Mouse (Mus musculus) T-helper 2 cell (primary cell): ENCODE measurements around the gene Txn1.

Experiments used
- in situ Hi-C: fragments of 300-600 bp; cut with MboI, MseI; formaldehyde crosslinking; loops from one replicate; pipeline ENCODE4 v1.15.1; 2025; ENCODE audit warnings: high pct_unique_total_duplicates

Txn1 gene

GRCm38 (mm10) chr4:57902619-57903018 lies 53.6 kb downstream of the Txn1 start:
- in situ Hi-C loops = loop anchor here (10.0 to 25.0 kb wide), 2 partner anchors 152 to 1140 kb away; no protein-coding TSS in a partner anchor

- in situ Hi-C loops = loop anchor here (10.0 to 25.0 kb wide), 2 partner anchors 154 to 1139 kb away; no protein-coding TSS in a partner anchor
Observed at GRCm38 (mm10) chr4:57901210-57901609, 55.0 kb downstream of the Txn1 start.

DNA sequence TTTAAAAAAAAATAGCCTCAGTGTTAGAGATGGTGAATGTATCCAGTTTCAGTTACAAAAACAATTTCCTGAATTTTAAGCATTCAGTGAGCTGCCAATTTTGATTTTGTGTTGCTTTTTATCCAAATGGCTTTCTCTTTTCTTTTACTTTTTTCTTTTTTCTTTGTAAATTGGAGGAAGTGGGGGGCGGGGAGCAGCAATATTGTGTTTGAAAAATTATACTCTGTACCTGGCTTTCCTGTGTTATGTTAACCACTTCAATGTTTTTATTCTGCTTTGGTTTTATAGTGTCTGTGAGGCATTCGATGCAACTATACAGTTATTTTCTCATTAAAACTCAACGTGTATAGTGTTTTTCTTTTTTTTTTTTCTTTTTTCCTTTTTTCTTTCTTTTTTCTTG lies 59.6 kb downstream of the Txn1 start:
- in situ Hi-C loops = no loop called here

GRCm38 (mm10) chr4:57895902-57896301 lies 60.3 kb downstream of the Txn1 start:
- in situ Hi-C loops = no loop called here

DNA sequence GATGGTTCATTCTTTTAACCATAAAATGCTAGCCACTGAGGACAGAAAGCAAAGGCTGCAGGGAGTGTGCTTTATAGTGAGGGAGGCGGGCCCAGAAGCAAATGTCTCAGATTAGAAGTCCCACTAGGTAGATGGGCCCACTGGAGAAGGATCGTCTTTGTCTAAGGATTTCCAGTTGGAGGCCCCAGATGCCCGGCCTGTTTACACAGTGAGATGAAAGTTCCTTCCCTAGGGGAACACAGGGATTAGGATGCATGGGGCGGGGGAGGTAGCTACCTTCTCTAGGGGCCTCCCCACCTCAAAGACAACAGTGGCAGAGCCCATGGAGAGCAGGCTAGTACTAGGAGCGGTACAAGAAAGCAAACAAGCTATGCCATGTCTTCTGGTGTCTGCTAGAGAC lies 61.1 kb downstream of the Txn1 start:
- in situ Hi-C loops = no loop called here
